Mouse (Mus musculus) kidney, adult 2 months (tissue): ENCODE data around the gene 1700061G19Rik. TPM values are rescaled to one million over a fixed set of nuclear protein-coding genes. Genes with fewer than 3 reads are reported as not detected.

ENCODE experiments used
- DNase-seq: peaks from one replicate; pipeline ENCODE4 v3.0.0; 2021
- H3K27ac ChIP-seq: fragments of 200-500 bp; 2 replicates; pipeline ENCODE4 v1.5.1; 2012; ENCODE audit warnings: low read depth, low read length, control low read depth, inconsistent platforms; ENCODE audit not compliant: insufficient read depth
- H3K27me3 ChIP-seq: fragments of 200-500 bp; replicated peaks from 2 replicates; pipeline ENCODE4 v1.6.1; 2012; ENCODE audit warnings: mild to moderate bottlenecking, moderate library complexity, low read length, inconsistent platforms; ENCODE audit not compliant: control insufficient read depth, insufficient read depth
- H3K36me3 ChIP-seq: fragments of 200-500 bp; 2 replicates; pipeline ENCODE4 v1.6.1; 2012; ENCODE audit warnings: mild to moderate bottlenecking, moderate library complexity, low read length, inconsistent platforms; ENCODE audit not compliant: control insufficient read depth, insufficient read depth
- H3K4me1 ChIP-seq: fragments of 200-500 bp; 2 replicates; pipeline ENCODE4 v1.6.1; 2011; ENCODE audit warnings: low read length; ENCODE audit not compliant: control insufficient read depth, insufficient read depth
- H3K4me3 ChIP-seq: fragments of 200-500 bp; 2 replicates; pipeline ENCODE4 v1.5.1; 2011; ENCODE audit warnings: mild to moderate bottlenecking, low read depth, low read length, control low read depth; ENCODE audit not compliant: insufficient read depth
- CTCF ChIP-seq: fragments of 200-500 bp; conservative IDR thresholded peaks from 2 replicates; pipeline ENCODE4 v1.5.1; 2011; ENCODE audit warnings: low read depth, mild to moderate bottlenecking, control low read depth, low read length, moderate library complexity, mixed read lengths; ENCODE audit not compliant: insufficient read depth, insufficient read length
- POLR2A ChIP-seq: fragments of 200-500 bp; IDR thresholded peaks from one replicate; pipeline ENCODE4 v1.6.1; 2011; ENCODE audit warnings: low read depth, low read length, control low read depth
- WGBS: fragments of 180-500 bp; shearing (Covaris S2); methylation state at CpG from one replicate; pipeline ENCODE4 v1.1.7; 2018; 5-methylcytosine and 5-hydroxymethylcytosine counted together
- polyA plus RNA-seq: library from polyadenylated mRNA; depleted of rRNA; stranded (reverse); fragments of >200 nt; gene quantifications from 2 replicates; pipeline ENCODE4 v1.2.3, GENCODE M21; 2012; rRNA removed

Gene 1700061G19Rik
- polyA plus RNA-seq, result 0.03 and 0.07 TPM in 2 replicates

DNA sequence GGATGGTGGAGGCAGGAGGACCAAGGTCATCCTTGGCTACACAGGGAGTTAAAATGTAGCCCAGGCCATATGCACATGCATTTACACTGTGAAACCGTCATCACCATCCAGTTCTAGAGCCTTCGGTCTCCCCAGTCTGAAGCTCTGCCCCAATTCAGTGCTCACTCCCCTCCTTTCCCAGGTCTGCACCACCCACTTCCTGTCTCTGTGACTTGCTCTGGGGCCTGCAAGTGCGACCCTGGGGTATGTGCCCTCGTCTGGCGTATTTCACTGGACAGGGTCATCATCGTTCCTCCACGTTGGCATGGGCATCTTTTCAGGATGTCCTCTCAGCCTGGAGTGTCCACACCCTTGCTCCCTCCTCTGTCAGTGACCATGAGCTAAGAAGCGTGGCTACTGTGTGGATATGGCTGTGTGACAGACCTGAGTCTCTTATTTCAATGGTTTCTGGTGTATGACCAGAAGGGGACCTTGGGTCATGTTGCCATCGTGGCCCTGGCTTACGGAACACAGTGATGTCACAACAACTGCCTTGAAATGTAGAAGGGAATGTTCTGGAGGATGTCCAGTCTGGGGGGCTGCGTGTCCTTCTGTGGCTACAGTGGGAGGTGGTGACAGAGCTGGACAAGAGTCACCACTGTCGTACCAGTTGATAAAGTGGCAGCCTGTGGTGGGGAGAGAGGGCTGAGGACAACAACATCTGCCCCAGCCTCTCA, at the start of gene 1700061G19Rik:
1700061G19Rik (plus strand) TSS at position 542 of the 716 bp plus-strand sequence.
- Histone ChIP-seq H3K27me3 (no peaks in the 10 kb centered on the region), H3K36me3 (no peaks in the 10 kb centered on the region), H3K4me1 (no peaks in the 10 kb centered on the region), H3K27ac (no peak within 1 kb of the TSS), H3K4me3 (no peak within 1 kb of the TSS)
- TF ChIP-seq POLR2A (no peak), CTCF (no peak)
- DNase-seq, result no peak
- WGBS, result 74% methylated on average over 12 of the region's 12 CpGs

DNA sequence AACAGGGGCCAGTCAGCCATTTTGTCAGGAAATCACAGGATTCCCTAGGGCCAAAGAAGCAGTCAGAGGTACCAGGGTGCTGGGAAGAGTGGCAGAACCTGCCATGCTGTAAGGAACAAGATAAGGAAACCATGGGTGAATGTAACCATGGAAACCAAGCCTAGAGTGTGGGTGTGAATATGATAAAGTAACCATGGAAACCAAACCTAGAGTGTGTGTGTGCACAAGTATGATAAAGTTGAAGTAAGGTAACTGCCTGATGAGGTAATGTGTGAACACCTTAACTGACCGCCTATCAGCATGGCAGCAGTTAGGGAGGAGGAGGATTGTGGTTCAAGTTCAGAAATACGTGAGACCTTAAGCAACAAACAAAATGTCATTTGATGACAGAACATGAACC, 48.6 kb upstream of the 1700061G19Rik start:
- Histone ChIP-seq H3K4me3 (no peak overlapping the region), H3K36me3 (no peaks in the 10 kb centered on the region), H3K4me1 (no peaks in the 10 kb centered on the region), H3K27me3 (no peaks in the 10 kb centered on the region), H3K27ac (no peak overlapping the region)
- 95% methylated on average over 2 of the region's 2 CpGs for WGBS
- no peak for DNase-seq
- TF ChIP-seq POLR2A (no peak), CTCF (no peak)

DNA sequence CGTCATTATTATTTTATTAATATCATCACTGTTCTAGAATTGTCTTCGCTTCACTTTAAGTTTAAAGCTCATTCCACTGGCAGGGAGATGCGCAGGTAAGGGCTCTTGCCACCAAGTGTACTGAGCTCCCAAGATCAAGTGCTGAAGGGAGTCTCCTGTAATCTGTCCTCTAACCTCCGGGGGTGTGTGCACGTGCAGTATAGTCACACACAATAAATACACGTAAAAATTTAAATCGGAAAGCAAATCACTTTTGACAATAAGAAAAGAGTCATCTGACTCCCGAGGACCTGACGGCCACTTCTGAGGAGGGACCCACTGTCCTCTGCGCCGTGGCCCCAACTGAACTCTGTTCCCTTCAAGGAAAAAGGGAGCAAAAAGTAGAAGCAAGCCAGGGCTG, 46.1 kb upstream of the 1700061G19Rik start:
- H3K4me1 ChIP-seq, result no peaks in the 10 kb centered on the region
- no peaks in the 10 kb centered on the region for H3K27me3 ChIP-seq
- H3K4me3 ChIP-seq, result no peak overlapping the region
- H3K36me3 ChIP-seq, result no peaks in the 10 kb centered on the region
- TF ChIP-seq CTCF (no peak), POLR2A (no peak)
- 59% methylated on average over 11 of the region's 11 CpGs for WGBS
- no peak overlapping the region for H3K27ac ChIP-seq
- DNase-seq, result no peak

DNA sequence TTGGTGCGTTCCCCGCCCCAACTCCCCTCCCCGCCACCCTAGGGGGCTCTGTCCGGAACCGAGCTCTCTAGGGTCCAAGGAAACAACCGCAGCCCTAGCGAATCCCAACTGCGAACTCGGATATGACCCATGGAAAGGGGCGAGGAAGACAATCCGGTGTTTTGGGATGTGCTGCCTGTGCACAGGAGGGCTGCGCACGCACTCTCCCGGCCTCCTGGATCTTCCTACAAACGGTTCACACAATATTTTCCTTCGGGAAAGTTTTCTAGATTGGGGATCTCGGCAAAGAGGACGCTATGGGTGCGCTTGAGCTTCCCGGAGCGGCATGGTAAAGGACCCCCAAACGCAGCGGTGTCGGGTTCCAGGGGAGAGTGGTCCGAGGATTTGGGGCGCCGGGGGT, 45.5 kb upstream of the 1700061G19Rik start:
- DNase-seq, result no peak
- H3K36me3 ChIP-seq, result no peaks in the 10 kb centered on the region
- WGBS, result 9% methylated on average over 27 of the region's 27 CpGs
- no peaks in the 10 kb centered on the region for H3K4me1 ChIP-seq
- H3K27ac ChIP-seq, result no peak overlapping the region
- H3K27me3 ChIP-seq, result no peaks in the 10 kb centered on the region
- no peak for TF ChIP-seq CTCF
- no peak for TF ChIP-seq POLR2A
- H3K4me3 ChIP-seq, result peak overlapping the region; percentile 59

DNA sequence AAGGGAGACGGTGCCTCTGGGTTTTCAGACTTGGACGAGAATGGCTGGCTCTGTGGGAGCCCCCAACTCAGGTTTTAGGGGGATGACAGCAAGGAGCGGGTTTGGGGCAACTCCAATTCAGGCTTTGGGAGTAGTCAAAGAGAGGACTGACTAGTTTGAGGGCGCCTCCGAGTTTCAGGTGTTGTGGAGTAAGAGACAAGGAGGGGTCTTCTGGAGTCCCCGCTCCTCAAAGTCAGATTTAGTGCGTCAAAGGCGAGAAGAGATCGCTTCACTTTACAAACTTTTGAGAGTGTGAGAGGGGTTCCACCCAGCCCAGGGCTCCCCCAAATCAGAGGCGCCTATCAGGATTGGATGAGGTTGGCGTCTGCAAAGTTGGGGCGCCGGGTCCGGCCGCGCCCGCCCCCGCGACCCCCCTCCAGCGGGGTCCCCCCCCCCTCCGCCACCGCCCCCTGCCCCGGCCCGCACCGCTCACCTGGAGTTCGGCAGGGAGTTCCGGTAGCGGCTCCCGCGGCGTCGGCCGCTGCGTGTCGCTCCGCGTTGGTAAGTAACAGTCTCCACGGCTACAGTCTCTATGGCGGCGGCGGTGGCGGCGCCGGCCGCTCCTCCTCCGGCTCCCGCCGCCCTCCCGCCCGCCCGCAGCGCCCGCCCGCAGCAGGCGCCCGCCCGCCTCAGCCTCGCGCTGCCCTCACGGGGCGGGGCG, 44.7 kb upstream of the 1700061G19Rik start, which contains the start of gene Rfx2:
Rfx2 (minus strand) TSS at position 603 of the 700 bp plus-strand sequence.
- Histone ChIP-seq H3K4me1 (no peaks in the 10 kb centered on the region), H3K27me3 (no peaks in the 10 kb centered on the region), H3K27ac (no peak within 1 kb of the TSS), H3K36me3 (no peaks in the 10 kb centered on the region), H3K4me3 (peak within 1 kb of the TSS; percentile 59)
- no peak for TF ChIP-seq CTCF
- no peak for TF ChIP-seq POLR2A
- DNase-seq, result no peak
- WGBS, result 5% methylated on average over 40 of the region's 62 CpGs

DNA sequence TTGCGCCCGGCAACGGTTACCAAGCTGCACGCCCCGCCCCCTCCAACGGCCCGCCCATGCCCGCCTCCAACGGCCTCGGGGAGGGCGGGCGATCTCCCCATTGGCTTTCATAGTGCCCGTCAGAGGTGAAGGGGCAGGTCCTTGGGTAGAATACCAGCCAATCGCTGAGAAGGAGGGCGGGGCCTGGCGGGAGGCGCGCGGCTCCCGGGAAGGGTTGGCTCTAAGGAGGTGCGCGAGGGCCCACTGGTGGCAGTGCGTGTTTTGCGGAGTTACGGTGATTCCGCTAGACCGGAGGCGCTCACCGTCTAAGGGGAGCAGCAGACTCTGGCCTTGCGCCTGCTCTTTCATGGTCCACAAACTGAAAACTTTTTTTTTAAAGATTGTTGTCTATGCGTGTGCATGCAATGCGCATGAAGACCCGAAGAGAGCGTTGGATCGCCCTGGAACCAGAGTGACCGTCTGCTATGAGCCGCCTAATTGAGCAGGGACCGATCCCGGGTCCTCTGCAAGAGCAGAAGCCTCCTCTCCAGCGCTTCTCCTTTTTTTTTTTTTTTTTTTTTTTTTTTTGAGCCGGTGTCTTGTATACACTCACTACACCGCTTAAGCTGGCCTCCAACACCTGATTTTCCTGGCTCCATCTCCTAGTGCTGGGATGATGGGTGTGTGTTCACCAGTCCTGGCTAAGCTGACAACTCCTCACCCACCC, 44.0 kb upstream of the 1700061G19Rik start:
- peak overlapping the region; percentile 30 for H3K4me3 ChIP-seq
- no peak overlapping the region for H3K27ac ChIP-seq
- no peaks in the 10 kb centered on the region for H3K36me3 ChIP-seq
- DNase-seq, result peak; percentile 99
- no peaks in the 10 kb centered on the region for H3K27me3 ChIP-seq
- no peaks in the 10 kb centered on the region for H3K4me1 ChIP-seq
- no peak for TF ChIP-seq POLR2A
- peak; percentile 36; the same call in 1 of the 2 replicates for TF ChIP-seq CTCF
- WGBS, result under 1% methylated on average over 39 of the region's 42 CpGs

DNA sequence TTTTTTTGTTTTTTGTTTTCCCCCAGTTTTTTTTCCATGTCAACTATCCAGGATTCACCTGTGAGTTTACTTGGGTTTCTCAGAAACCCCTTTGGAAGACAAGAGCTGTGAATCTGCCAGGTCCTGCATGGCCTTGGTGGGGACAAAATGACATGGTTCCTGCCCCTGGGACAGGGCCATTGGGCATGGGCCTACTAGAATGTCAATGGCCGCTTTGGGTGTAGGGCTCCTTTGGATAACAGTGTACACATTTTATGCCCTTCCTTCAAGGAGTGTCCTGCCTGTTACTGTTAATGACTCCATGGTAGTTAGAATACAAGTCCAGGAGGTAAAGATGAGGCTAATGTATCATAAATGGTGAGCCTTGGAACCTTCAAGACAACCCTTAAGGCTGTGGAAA, 42.4 kb upstream of the 1700061G19Rik start:
- Histone ChIP-seq H3K27ac (no peak overlapping the region), H3K4me1 (no peaks in the 10 kb centered on the region), H3K4me3 (no peak overlapping the region), H3K36me3 (no peaks in the 10 kb centered on the region), H3K27me3 (no peaks in the 10 kb centered on the region)
- no peak for DNase-seq
- no peak for TF ChIP-seq POLR2A
- TF ChIP-seq CTCF, result no peak
- 87% methylated on average over 1 of the region's 1 CpGs for WGBS
